Mouse (Mus musculus) right cerebral cortex, postnatal 10 days (tissue): ENCODE measurements around the gene Best1.

ENCODE experiments used
- DNase-seq, 2 experiments: peaks; one replicate each; pipeline ENCODE4 v3.0.0; 2021; ENCODE audit warnings: low spot score in 2 of 2

The Best1 gene

DNA sequence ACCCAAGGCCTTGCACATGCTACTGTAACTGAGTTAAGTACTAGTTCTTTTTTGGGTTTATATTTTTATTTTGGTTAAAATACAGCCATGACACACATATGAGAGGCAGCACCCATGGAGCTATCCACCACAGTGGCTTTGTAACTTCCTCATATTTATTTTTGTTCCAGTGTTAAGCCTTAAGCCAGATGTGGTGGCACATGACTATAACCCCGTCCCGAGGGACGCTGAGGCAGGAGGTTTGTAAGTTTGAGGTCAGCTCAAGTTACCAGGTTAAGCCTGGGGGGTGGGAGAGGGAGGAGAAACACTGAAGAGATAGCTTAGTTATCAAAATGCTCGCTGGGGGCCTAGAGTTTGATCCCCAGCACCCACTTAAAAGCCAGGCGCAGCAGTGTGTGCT is 64.9 kb downstream of the Best1 start:
- DNase-seq = no peak
